Mouse (Mus musculus): Measurements from ENCODE around the gene Tnr. TPM values are rescaled to one million over a fixed set of nuclear protein-coding genes. Genes with fewer than 3 reads are reported as not detected.

Tnr gene
- polyA plus RNA-seq, 1 experiment from 2014 or later = 0.02 TPM

- H3K4me1 ChIP-seq (replicated peaks) = no peaks in the 10 kb centered on the region
- 80% methylated on average over 5 of the region's 5 CpGs for WGBS (ENCODE audit: insufficient replicate concordance)
- H3K27me3 ChIP-seq = no peaks in the 10 kb centered on the region
- H3K36me3 ChIP-seq (replicated peaks) = no peaks in the 10 kb centered on the region
- H3K4me3 ChIP-seq (replicated peaks) = no peak overlapping the region
- no peaks in the 10 kb centered on the region for H3K9me3 ChIP-seq (replicated peaks)
- no peak overlapping the region for H3K4me2 ChIP-seq
- no peak overlapping the region for H3K9ac ChIP-seq
- ATAC-seq (ENCODE audit: insufficient read depth) = no peak
- no peak overlapping the region for H3K27ac ChIP-seq (replicated peaks)
Measured at GRCm38 (mm10) chr1:159723733-159724132, 200.2 kb downstream of the Tnr start.

DNA sequence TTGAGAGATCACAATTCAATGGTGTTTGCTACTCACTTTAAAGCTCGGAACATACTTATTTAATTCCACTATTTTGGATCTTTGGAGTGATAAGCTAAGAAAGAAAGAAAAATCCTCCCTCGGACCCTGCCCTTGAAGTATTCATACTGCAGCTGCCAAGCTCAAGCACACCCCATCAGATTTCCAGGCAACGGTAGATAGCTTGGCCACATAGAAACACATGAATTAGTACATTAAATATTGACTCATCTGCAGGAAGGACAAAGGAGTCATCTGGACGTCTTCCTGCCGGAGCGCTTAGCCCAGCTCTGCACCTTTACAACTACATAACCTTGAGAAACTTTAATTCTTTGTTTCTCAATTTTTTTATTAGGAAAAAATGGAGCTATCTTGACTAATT is 205.7 kb downstream of the Tnr start:
- WGBS (ENCODE audit: insufficient replicate concordance) = 66% methylated on average over 6 of the region's 6 CpGs
- no peak overlapping the region for H3K9ac ChIP-seq
- no peaks in the 10 kb centered on the region for H3K9me3 ChIP-seq (replicated peaks)
- no peaks in the 10 kb centered on the region for H3K4me1 ChIP-seq (replicated peaks)
- no peak for ATAC-seq (ENCODE audit: insufficient read depth)
- H3K4me2 ChIP-seq = no peak overlapping the region
- no peak overlapping the region for H3K27ac ChIP-seq (replicated peaks)
- H3K36me3 ChIP-seq (replicated peaks) = no peaks in the 10 kb centered on the region
- no peak overlapping the region for H3K4me3 ChIP-seq (replicated peaks)
- H3K27me3 ChIP-seq = no peaks in the 10 kb centered on the region

- ATAC-seq (ENCODE audit: insufficient read depth) = no peak
- H3K4me3 ChIP-seq (replicated peaks) = no peak overlapping the region
- H3K36me3 ChIP-seq (replicated peaks) = no peaks in the 10 kb centered on the region
- H3K27ac ChIP-seq (replicated peaks) = no peak overlapping the region
- H3K9ac ChIP-seq = no peak overlapping the region
- 31% methylated on average over 4 of the region's 4 CpGs for WGBS (ENCODE audit: insufficient replicate concordance)
- no peaks in the 10 kb centered on the region for H3K27me3 ChIP-seq
- no peak overlapping the region for H3K4me2 ChIP-seq
- H3K4me1 ChIP-seq (replicated peaks) = no peaks in the 10 kb centered on the region
- H3K9me3 ChIP-seq (replicated peaks) = no peaks in the 10 kb centered on the region
Measured at GRCm38 (mm10) chr1:159730826-159731225, 207.3 kb downstream of the Tnr start.

- 7% methylated on average over 3 of the region's 3 CpGs for WGBS (ENCODE audit: insufficient replicate concordance)
- no peak overlapping the region for H3K4me2 ChIP-seq
- ATAC-seq (ENCODE audit: insufficient read depth) = no peak
- H3K9ac ChIP-seq = no peak overlapping the region
- H3K9me3 ChIP-seq (replicated peaks) = no peaks in the 10 kb centered on the region
- H3K4me3 ChIP-seq (replicated peaks) = no peak overlapping the region
- no peaks in the 10 kb centered on the region for H3K36me3 ChIP-seq (replicated peaks)
- H3K27me3 ChIP-seq = no peaks in the 10 kb centered on the region
- no peak overlapping the region for H3K27ac ChIP-seq (replicated peaks)
- H3K4me1 ChIP-seq (replicated peaks) = no peaks in the 10 kb centered on the region
Measured at GRCm38 (mm10) chr1:159735099-159735498, 211.5 kb downstream of the Tnr start.

- no peak for ATAC-seq (ENCODE audit: insufficient read depth)
Measured at GRCm38 (mm10) chr1:159739478-159739877, 215.9 kb downstream of the Tnr start.

DNA sequence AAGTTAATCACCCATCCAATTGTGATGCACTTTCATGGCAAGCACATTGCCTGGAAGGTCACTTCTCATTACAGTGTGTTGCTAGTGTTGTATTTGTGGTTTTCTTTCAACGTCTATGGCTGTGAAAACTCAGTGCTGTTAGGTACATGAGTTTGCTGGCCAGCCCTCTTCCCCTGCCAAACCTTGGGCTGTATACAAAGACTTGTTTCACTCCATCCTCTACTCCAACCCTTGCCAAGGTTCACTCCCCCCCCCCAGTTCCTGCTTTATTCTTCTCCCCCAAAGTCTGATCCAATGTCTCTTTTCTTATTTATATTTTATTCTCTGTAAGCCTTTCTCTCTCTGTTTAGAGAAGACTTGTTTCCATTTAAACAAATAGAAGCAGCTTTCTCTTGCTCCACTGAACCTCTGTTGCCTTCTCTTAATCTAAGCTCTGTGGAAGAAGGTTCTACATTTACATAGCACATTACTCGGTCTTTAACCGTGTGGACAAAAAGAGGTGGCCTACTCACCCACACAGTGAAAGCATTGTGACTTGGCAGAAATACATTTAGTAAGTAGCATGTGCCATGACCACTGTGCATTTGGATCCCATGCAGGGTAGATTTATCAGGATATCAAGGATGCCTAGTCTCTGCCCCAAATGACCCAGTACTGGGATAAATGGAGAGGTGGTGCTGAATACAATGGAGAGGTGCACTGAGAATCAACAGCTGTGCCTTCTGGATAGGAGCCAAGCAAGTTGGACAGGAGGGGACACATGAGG is 217.9 kb downstream of the Tnr start:
- WGBS (ENCODE audit: insufficient replicate concordance) = 59% methylated on average over 3 of the region's 3 CpGs
- Histone ChIP-seq H3K4me3 (replicated peaks) (no peak overlapping the region), H3K36me3 (replicated peaks) (no peaks in the 10 kb centered on the region), H3K4me1 (replicated peaks) (no peaks in the 10 kb centered on the region), H3K9ac (no peak overlapping the region), H3K27me3 (no peaks in the 10 kb centered on the region), H3K9me3 (replicated peaks) (no peaks in the 10 kb centered on the region), H3K4me2 (no peak overlapping the region), H3K27ac (replicated peaks) (no peak overlapping the region)
- ATAC-seq (ENCODE audit: insufficient read depth) = no peak

More at GRCm38 (mm10) chr1:159739478-159739877, 215.9 kb downstream of the Tnr start:
- Histone ChIP-seq H3K9me3 (replicated peaks) (no peaks in the 10 kb centered on the region), H3K4me2 (no peak overlapping the region), H3K27me3 (no peaks in the 10 kb centered on the region), H3K36me3 (replicated peaks) (no peaks in the 10 kb centered on the region), H3K27ac (replicated peaks) (no peak overlapping the region), H3K4me3 (replicated peaks) (no peak overlapping the region), H3K9ac (no peak overlapping the region), H3K4me1 (replicated peaks) (no peaks in the 10 kb centered on the region)
- WGBS (ENCODE audit: insufficient replicate concordance) = 31% methylated on average over 3 of the region's 3 CpGs

GRCm38 (mm10) chr1:159742003-159742274 is 218.4 kb downstream of the Tnr start:
- Histone ChIP-seq H3K9me3 (replicated peaks) (no peaks in the 10 kb centered on the region), H3K4me3 (replicated peaks) (no peak overlapping the region), H3K4me2 (no peak overlapping the region), H3K4me1 (replicated peaks) (no peaks in the 10 kb centered on the region), H3K9ac (no peak overlapping the region), H3K36me3 (replicated peaks) (no peaks in the 10 kb centered on the region), H3K27ac (replicated peaks) (no peak overlapping the region), H3K27me3 (no peaks in the 10 kb centered on the region)
- WGBS (ENCODE audit: insufficient replicate concordance) = 51% methylated on average over 3 of the region's 3 CpGs
- ATAC-seq (ENCODE audit: insufficient read depth) = no peak

- no peak for ATAC-seq (ENCODE audit: insufficient read depth)
- 64% methylated on average over 2 of the region's 2 CpGs for WGBS (ENCODE audit: insufficient replicate concordance)
- Histone ChIP-seq H3K27ac (replicated peaks) (no peak overlapping the region), H3K27me3 (no peaks in the 10 kb centered on the region), H3K9ac (no peak overlapping the region), H3K4me1 (replicated peaks) (no peaks in the 10 kb centered on the region), H3K9me3 (replicated peaks) (no peaks in the 10 kb centered on the region), H3K4me3 (replicated peaks) (no peak overlapping the region), H3K36me3 (replicated peaks) (no peaks in the 10 kb centered on the region), H3K4me2 (no peak overlapping the region)
Measured at GRCm38 (mm10) chr1:159743744-159744253, 220.2 kb downstream of the Tnr start.

GRCm38 (mm10) chr1:159745311-159745710 is 221.7 kb downstream of the Tnr start:
- H3K9ac ChIP-seq = no peak overlapping the region
- no peaks in the 10 kb centered on the region for H3K4me1 ChIP-seq (replicated peaks)
- H3K36me3 ChIP-seq (replicated peaks) = no peaks in the 10 kb centered on the region
- H3K4me2 ChIP-seq = no peak overlapping the region
- no peak overlapping the region for H3K4me3 ChIP-seq (replicated peaks)
- H3K27me3 ChIP-seq = no peaks in the 10 kb centered on the region
- no peak for ATAC-seq (ENCODE audit: insufficient read depth)
- H3K9me3 ChIP-seq (replicated peaks) = no peaks in the 10 kb centered on the region
- WGBS (ENCODE audit: insufficient replicate concordance) = 72% methylated on average over 2 of the region's 2 CpGs
- no peak overlapping the region for H3K27ac ChIP-seq (replicated peaks)

DNA sequence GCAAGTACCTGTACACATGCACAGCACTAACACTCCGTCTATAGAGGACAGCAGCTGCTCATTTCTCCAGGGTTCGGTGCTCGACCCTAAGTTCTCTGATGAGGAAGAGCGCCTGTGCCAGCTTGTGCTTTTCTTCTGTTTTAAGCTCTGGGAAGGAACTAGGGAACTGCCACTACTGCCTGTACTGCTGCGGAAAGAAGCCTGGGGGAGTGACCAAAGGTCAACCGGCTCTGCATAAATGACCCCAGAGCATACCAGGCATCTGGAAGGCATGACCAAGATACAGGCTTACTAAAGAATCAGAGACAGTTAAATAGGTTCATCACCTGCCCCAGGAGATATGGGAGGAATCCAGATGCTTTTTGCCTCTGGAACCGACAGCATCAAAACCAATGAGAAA is 224.4 kb downstream of the Tnr start:
- Histone ChIP-seq H3K9ac (no peak overlapping the region), H3K4me1 (replicated peaks) (no peaks in the 10 kb centered on the region), H3K4me3 (replicated peaks) (no peak overlapping the region), H3K36me3 (replicated peaks) (no peaks in the 10 kb centered on the region), H3K4me2 (no peak overlapping the region), H3K27me3 (no peaks in the 10 kb centered on the region), H3K27ac (replicated peaks) (no peak overlapping the region), H3K9me3 (replicated peaks) (no peaks in the 10 kb centered on the region)
- 70% methylated on average over 7 of the region's 7 CpGs for WGBS (ENCODE audit: insufficient replicate concordance)
- ATAC-seq (ENCODE audit: insufficient read depth) = no peak

- Histone ChIP-seq H3K36me3 (replicated peaks) (no peaks in the 10 kb centered on the region), H3K27me3 (no peaks in the 10 kb centered on the region), H3K4me2 (no peak overlapping the region), H3K9me3 (replicated peaks) (no peaks in the 10 kb centered on the region), H3K27ac (replicated peaks) (no peak overlapping the region), H3K9ac (no peak overlapping the region), H3K4me3 (replicated peaks) (no peak overlapping the region), H3K4me1 (replicated peaks) (no peaks in the 10 kb centered on the region)
- no peak for ATAC-seq (ENCODE audit: insufficient read depth)
- WGBS (ENCODE audit: insufficient replicate concordance) = 60% methylated on average over 5 of the region's 5 CpGs
Measured at GRCm38 (mm10) chr1:159750411-159750810, 226.8 kb downstream of the Tnr start.

DNA sequence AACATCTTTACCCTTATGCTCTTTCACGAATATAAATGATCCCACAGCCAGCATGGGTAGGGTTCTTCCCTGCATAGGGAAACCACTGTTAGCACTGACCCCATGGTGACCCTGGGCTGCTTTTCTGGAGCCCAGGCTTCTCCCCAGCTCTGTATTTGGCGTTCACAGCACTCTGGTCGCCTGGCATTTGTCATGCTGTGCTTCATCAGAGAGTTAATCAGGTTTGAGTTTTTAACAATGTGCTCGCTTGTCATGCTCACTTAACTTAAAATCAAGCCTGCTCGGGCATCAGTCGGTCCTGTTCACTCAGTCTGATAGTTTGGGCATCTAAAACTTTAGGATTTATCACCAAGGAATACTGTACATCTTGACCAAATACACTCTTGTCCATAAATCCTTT is 227.3 kb downstream of the Tnr start:
- no peak for ATAC-seq (ENCODE audit: insufficient read depth)
- 31% methylated on average over 6 of the region's 6 CpGs for WGBS (ENCODE audit: insufficient replicate concordance)
- Histone ChIP-seq H3K9me3 (replicated peaks) (no peaks in the 10 kb centered on the region), H3K9ac (no peak overlapping the region), H3K4me2 (no peak overlapping the region), H3K27me3 (no peaks in the 10 kb centered on the region), H3K27ac (replicated peaks) (no peak overlapping the region), H3K4me3 (replicated peaks) (no peak overlapping the region), H3K36me3 (replicated peaks) (no peaks in the 10 kb centered on the region), H3K4me1 (replicated peaks) (no peaks in the 10 kb centered on the region)

Data from liver, embryonic 15.5 days (tissue).